Mouse (Mus musculus) stomach, postnatal 0 days (tissue): ENCODE measurements around the gene Pitpna. TPM values are rescaled to one million over a fixed set of nuclear protein-coding genes. Genes with fewer than 3 reads are reported as not detected.
"Not testable (repeated sequence)": the region's sequence is repeated elsewhere in the genome, so short reads cannot be mapped to it uniquely, and the experiment has no call there.

Experiments
- ATAC-seq: fragments of 200-750 bp; cut with Nextera tagmentation; 2 replicates; pipeline ENCODE4 v1.8.0; 2017; ENCODE audit not compliant: low FRiP score, low TSS enrichment
- DNase-seq: peaks from one replicate; pipeline ENCODE4 v3.0.0-alpha.2; 2016; ENCODE audit warnings: low spot score
- H3K27ac ChIP-seq: fragments of 300-500 bp; sonication (generic); replicated peaks from 2 replicates; pipeline ENCODE4 v1.5.1; 2014; ENCODE audit warnings: mild to moderate bottlenecking, control low read depth
- H3K27me3 ChIP-seq: fragments of 300-500 bp; sonication (generic); 2 replicates; pipeline ENCODE4 v1.6.1; 2014; ENCODE audit warnings: low read length; ENCODE audit not compliant: control insufficient read depth, insufficient read depth
- H3K36me3 ChIP-seq: fragments of 300-500 bp; sonication (generic); 2 replicates; pipeline ENCODE4 v1.6.1; 2014; ENCODE audit warnings: low read length, mixed read lengths; ENCODE audit not compliant: control insufficient read depth, insufficient read depth
- H3K4me1 ChIP-seq: fragments of 300-500 bp; sonication (generic); replicated peaks from 2 replicates; pipeline ENCODE4 v1.6.1; 2014; ENCODE audit warnings: antibody characterized with exemption; ENCODE audit not compliant: control insufficient read depth, insufficient read depth
- H3K4me2 ChIP-seq: fragments of 300-500 bp; sonication (generic); replicated peaks from 2 replicates; pipeline ENCODE4 v1.6.1; 2014; ENCODE audit warnings: low read depth, mild to moderate bottlenecking, control low read depth, moderate library complexity
- H3K4me3 ChIP-seq: fragments of 300-500 bp; sonication (generic); 2 replicates; pipeline ENCODE4 v1.5.1; 2014; ENCODE audit warnings: low read depth, low read length, control low read depth
- H3K9ac ChIP-seq: fragments of 300-500 bp; sonication (generic); 2 replicates; pipeline ENCODE4 v1.6.1; 2014; ENCODE audit warnings: mild to moderate bottlenecking, low read length, control low read depth, mixed read lengths
- H3K9me3 ChIP-seq: fragments of 300-500 bp; sonication (generic); 2 replicates; pipeline ENCODE4 v1.6.1; 2016; ENCODE audit warnings: low read length; ENCODE audit not compliant: control insufficient read depth
- CTCF ChIP-seq: IDR thresholded peaks from 2 replicates; pipeline ENCODE4 v1.5.1; 2016; ENCODE audit warnings: antibody characterized with exemption, low read depth, mild to moderate bottlenecking, moderate library complexity
- EP300 ChIP-seq: optimal IDR thresholded peaks from 2 replicates; pipeline ENCODE3; 2016; ENCODE audit warnings: antibody characterized with exemption
- WGBS: fragments of 180-500 bp; shearing (Covaris S2); extraction: QIAGEN DNeasy Blood & Tissue Kit; methylation state at CpG from one replicate; pipeline ENCODE4 v1.1.7; 2014; 5-methylcytosine and 5-hydroxymethylcytosine counted together
- polyA plus RNA-seq: library from polyadenylated mRNA; unstranded; fragments of >200 nt; fragmentation: Nextera tagmentation; extraction: Ambion mirVana; gene quantifications from 2 replicates; pipeline ENCODE4 v1.2.1, GENCODE M21; 2015

Pitpna gene
- polyA plus RNA-seq, 1 experiment from 2014 or later: 79.3 TPM

DNA sequence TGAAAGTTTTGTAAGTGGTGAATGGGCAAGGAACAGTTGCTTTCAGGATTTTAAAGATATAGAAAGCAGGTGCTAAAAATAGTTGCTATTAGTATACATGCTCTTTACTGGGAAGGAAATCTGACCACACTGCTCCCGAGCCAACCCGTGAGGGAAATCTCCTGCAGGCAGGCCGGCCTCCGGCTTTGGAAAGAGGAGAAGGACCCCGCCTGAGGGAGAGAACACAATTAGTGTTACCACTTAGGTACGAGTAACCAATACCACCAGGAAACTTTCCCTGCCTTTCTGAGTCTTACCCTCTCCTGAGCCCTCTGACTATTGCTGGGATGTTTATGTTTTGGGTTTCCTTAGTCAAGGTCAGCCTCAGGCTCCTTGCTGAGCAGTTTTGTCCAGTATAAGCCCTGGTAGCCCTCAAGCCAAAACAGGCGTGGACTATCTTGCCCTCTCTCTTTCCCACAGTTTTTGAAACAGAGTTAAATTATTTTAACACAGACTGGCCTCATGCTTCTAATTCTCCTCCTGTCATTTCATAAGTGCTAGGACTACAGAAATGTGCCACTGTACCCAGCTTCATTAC, 34.9 kb upstream of the Pitpna start:
- H3K27ac ChIP-seq: peak overlapping the region; percentile 88
- WGBS: 44% methylated on average over 7 of the region's 7 CpGs
- ATAC-seq: no peak

GRCm38 (mm10) chr11:75556006-75556405, 31.9 kb upstream of the Pitpna start:
- peaks cover 15% of the 10 kb centered on the region for H3K4me1 ChIP-seq
- H3K9me3 ChIP-seq, H3K27ac ChIP-seq, H3K36me3 ChIP-seq, H3K9ac ChIP-seq, H3K4me3 ChIP-seq, DNase-seq, H3K27me3 ChIP-seq, ATAC-seq, H3K4me2 ChIP-seq: not testable (repeated sequence)
- 94% methylated on average over 6 of the region's 6 CpGs for WGBS
- peak; percentile 29 for TF ChIP-seq CTCF

More for the DNA sequence above, 34.9 kb upstream of the Pitpna start:
- Histone ChIP-seq H3K9me3 (no peaks in the 10 kb centered on the region), H3K4me2 (no peak overlapping the region), H3K4me1 (peaks cover 22% of the 10 kb centered on the region), H3K36me3 (no peaks in the 10 kb centered on the region; the same call in 1 of the 2 replicates), H3K9ac (no peak overlapping the region), H3K27me3 (no peaks in the 10 kb centered on the region), H3K4me3 (no peak overlapping the region)
- DNase-seq: no peak
- TF ChIP-seq EP300: no peak
- TF ChIP-seq CTCF: no peak

GRCm38 (mm10) chr11:75557142-75557541, 30.8 kb upstream of the Pitpna start:
- Histone ChIP-seq H3K4me3 (no peak overlapping the region), H3K9ac (no peak overlapping the region), H3K4me1 (peaks cover 4% of the 10 kb centered on the region), H3K9me3 (no peaks in the 10 kb centered on the region), H3K4me2 (no peak overlapping the region), H3K36me3 (no peaks in the 10 kb centered on the region; the same call in 1 of the 2 replicates), H3K27ac (no peak overlapping the region), H3K27me3 (no peaks in the 10 kb centered on the region)
- DNase-seq: no peak
- WGBS: 84% methylated on average over 6 of the region's 6 CpGs
- ATAC-seq: no peak
- TF ChIP-seq EP300 (no peak), CTCF (no peak)

DNA sequence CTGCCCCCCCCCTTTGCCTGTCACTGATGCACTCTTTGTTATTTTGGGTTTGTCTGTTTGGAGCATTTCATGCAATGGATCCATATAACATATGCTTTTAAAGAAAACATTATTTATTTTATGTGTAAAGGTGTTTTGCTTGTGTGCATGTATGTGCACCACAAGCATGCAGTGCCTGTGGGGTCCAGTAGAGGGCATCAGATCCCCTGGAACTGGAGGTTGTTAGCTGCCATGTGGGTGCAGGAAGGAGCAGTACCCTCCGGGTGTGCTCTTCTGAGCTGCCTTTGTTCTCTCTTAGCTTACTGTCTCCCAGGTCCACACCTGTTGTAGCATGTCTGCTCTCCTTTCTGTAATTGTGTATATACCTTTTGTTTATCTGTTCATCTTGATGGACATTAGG, 29.8 kb upstream of the Pitpna start:
- no peak for ATAC-seq
- WGBS: 78% methylated on average over 1 of the region's 1 CpGs

DNA sequence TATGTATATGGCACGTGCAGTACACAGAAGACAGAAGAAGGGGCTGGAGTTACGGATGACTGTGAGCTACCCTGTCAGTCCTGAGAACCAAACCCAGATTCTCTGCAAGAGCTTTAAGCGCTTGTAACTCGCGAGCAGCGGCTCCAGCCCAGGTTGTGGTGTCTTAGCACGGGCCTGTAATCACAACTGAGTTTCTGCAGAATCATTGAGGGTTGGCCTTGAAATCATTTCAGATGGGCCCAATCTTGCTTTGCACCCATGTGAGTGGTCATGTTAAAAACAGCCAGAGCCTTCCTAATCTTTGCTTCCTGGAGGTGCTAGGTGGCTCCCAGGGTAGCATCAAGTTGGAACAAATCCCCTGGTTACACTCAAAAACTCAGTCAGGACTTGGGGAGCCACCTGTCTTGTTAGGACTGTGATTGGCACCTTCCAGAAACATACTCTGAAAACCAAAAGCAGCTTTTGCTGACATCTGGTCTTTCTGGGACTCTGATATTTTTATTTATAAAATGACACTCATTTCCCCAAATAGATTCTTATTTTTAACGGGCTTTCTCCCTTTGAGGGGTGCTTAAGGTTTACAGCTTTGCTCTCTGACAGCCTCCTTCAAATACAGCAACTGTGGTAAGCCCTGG, 27.9 kb upstream of the Pitpna start:
- ATAC-seq (no peak), DNase-seq (no peak)
- Histone ChIP-seq H3K27ac (no peak overlapping the region), H3K9me3 (no peaks in the 10 kb centered on the region), H3K36me3 (no peaks in the 10 kb centered on the region; the same call in 1 of the 2 replicates), H3K4me2 (no peak overlapping the region), H3K4me3 (no peak overlapping the region), H3K4me1 (0 out of 2 replicates have a peak, but pooled peaks cover 4% of the 10 kb centered on the region), H3K27me3 (no peaks in the 10 kb centered on the region), H3K9ac (no peak overlapping the region)
- TF ChIP-seq CTCF (no peak), EP300 (no peak)
- WGBS: 83% methylated on average over 8 of the region's 8 CpGs

More for the DNA sequence above, 29.8 kb upstream of the Pitpna start:
- Histone ChIP-seq H3K4me3 (no peak overlapping the region), H3K36me3 (no peaks in the 10 kb centered on the region; the same call in 1 of the 2 replicates), H3K4me2 (no peak overlapping the region), H3K4me1 (no peaks in the 10 kb centered on the region), H3K27me3 (no peaks in the 10 kb centered on the region), H3K27ac (no peak overlapping the region), H3K9ac (no peak overlapping the region), H3K9me3 (no peaks in the 10 kb centered on the region)
- DNase-seq: no peak
- TF ChIP-seq EP300 (no peak), CTCF (peak; percentile 57)
